Mouse (Mus musculus): Measurements from ENCODE around the gene Prkn. TPM values are rescaled to one million over a fixed set of nuclear protein-coding genes. Genes with fewer than 3 reads are reported as not detected.
A peak's percentile ranks its signal among the peaks of the same experiment; 100 is the strongest.

The Prkn gene
- polyA plus RNA-seq, 1 experiment from 2014 or later: 0.68 TPM

DNA sequence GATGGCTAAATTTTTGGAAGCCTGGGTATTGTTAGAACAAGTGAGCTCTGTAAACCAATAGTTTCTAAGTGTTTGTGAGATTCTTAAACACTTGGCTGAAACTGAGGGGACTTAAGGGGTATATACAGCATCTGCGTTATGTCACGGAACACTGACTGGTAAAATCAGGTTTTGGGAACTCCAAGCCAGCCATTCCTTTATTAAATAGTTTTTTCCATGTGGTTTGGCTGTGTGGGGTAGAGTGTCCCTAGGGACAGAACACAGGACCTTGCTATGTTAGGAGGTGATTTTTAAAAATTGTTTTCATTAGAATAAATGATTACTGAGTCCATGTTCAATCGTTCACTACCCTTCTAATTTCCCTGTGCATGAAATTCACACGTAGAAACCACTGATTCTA, 190.8 kb downstream of the Prkn start:
- H3K36me3 ChIP-seq: no peaks in the 10 kb centered on the region
- no peak overlapping the region for H3K4me3 ChIP-seq
- no peak for DNase-seq (ENCODE audit: low spot score)
- no peaks in the 10 kb centered on the region for H3K9me3 ChIP-seq (replicated peaks)
- 0 out of 2 replicates have a peak, but pooled peaks cover 2% of the 10 kb centered on the region for H3K4me1 ChIP-seq
- H3K27me3 ChIP-seq (ENCODE audit: low read depth, poor library complexity, severe bottlenecking): no peaks in the 10 kb centered on the region
- H3K27ac ChIP-seq (replicated peaks): no peak overlapping the region
- WGBS: 92% methylated on average over 4 of the region's 4 CpGs

DNA sequence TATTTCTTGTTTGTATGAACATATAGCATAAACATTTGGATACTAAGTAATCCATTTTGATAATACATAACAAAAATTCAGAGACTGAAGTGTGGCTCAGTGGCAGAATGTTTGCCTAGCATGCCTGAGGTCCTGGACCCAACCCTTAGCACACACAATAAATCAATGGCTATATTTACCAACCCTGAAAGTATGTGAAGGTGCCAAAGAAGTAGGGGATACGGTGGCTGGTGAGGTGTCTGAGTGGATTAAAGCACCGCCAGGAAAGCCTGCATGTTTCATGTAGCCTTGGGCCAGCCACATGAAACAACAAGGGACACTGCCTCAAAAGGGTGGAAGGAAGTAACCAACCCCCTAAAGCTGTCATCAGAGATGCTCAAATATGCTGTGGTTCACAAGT, 192.2 kb downstream of the Prkn start:
- WGBS: 84% methylated on average over 2 of the region's 2 CpGs
- H3K9me3 ChIP-seq (replicated peaks): no peaks in the 10 kb centered on the region

DNA sequence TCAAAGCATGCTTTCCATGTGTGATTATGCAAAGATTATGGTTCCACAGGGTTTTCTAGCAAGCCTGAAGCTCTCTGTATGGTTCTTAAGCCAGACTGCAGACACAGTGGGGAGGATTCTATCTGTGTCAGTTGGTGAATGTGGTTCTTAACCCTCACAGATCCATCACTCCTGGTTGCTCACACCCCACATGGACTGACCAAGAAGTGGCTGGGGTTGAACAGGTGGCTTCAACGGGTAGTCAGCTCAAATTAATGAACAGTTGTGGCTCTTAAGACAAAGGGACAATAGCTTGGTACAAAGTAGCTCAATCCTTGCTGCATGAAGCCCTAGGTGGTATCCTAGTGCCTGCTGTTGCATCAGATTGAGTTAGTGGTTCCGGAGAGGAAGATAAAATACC, 193.4 kb downstream of the Prkn start:
- Histone ChIP-seq H3K36me3 (no peaks in the 10 kb centered on the region), H3K27ac (replicated peaks) (no peak overlapping the region), H3K4me1 (0 out of 2 replicates have a peak, but pooled peaks cover 2% of the 10 kb centered on the region), H3K27me3 (ENCODE audit: low read depth, poor library complexity, severe bottlenecking) (no peaks in the 10 kb centered on the region), H3K4me3 (no peak overlapping the region), H3K9me3 (replicated peaks) (no peaks in the 10 kb centered on the region)
- DNase-seq (ENCODE audit: low spot score): no peak
- WGBS: 56% methylated on average over 2 of the region's 2 CpGs

More for the DNA sequence above, 192.2 kb downstream of the Prkn start:
- Histone ChIP-seq H3K27me3 (ENCODE audit: low read depth, poor library complexity, severe bottlenecking) (no peaks in the 10 kb centered on the region), H3K4me1 (0 out of 2 replicates have a peak, but pooled peaks cover 2% of the 10 kb centered on the region), H3K36me3 (no peaks in the 10 kb centered on the region), H3K27ac (replicated peaks) (no peak overlapping the region), H3K4me3 (no peak overlapping the region)
- no peak for DNase-seq (ENCODE audit: low spot score)

DNA sequence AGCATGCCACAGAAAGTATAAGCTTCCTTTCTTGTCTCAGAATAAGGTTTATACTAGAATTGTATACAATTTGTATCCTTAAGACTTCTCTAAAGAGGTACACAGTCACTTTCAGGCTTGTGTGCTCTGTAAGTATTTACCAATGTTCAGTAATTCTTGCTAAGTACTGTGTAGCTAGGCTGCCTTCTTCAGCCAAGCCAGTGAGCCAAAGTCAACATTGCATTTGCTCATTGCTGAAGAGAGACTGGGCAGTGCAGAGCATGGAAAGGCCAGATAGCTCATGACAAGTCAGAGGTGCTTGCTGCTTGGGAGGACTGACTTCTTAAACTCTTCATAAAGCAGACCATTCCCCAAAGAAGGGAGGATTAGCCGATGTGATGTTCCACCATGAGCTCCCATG, 198.1 kb downstream of the Prkn start:
- Histone ChIP-seq H3K27me3 (ENCODE audit: low read depth, poor library complexity, severe bottlenecking) (no peaks in the 10 kb centered on the region), H3K9me3 (replicated peaks) (no peaks in the 10 kb centered on the region), H3K36me3 (no peaks in the 10 kb centered on the region), H3K4me1 (0 out of 2 replicates have a peak, but pooled peaks cover 2% of the 10 kb centered on the region), H3K4me3 (no peak overlapping the region), H3K27ac (replicated peaks) (no peak overlapping the region)
- WGBS: 92% methylated on average over 1 of the region's 1 CpGs
- no peak for DNase-seq (ENCODE audit: low spot score)

DNA sequence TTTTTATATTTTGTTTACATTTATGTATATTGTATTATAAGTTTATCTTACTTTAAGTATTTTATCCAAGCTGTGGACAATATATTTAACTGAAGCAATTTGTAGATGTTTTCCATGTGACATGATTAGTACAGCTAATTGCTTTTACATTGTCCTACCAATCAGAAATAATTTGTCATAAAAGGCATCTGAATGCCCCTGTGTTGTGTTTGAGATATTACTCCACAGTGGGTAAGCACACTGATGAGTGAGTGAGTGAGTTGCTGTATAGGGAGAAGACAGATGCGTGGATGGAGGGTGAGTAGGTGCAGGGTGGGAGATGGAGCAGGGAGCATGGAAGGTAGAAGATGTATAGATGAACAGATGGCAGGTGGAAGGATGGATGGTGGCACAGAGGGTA, 218.8 kb downstream of the Prkn start:
- Histone ChIP-seq H3K27ac (replicated peaks) (no peak overlapping the region), H3K9me3 (replicated peaks) (no peaks in the 10 kb centered on the region), H3K4me3 (no peak overlapping the region), H3K4me1 (peaks cover 5% of the 10 kb centered on the region), H3K27me3 (ENCODE audit: low read depth, poor library complexity, severe bottlenecking) (no peaks in the 10 kb centered on the region), H3K36me3 (no peaks in the 10 kb centered on the region)
- 93% methylated on average over 1 of the region's 1 CpGs for WGBS
- DNase-seq (ENCODE audit: low spot score): no peak

DNA sequence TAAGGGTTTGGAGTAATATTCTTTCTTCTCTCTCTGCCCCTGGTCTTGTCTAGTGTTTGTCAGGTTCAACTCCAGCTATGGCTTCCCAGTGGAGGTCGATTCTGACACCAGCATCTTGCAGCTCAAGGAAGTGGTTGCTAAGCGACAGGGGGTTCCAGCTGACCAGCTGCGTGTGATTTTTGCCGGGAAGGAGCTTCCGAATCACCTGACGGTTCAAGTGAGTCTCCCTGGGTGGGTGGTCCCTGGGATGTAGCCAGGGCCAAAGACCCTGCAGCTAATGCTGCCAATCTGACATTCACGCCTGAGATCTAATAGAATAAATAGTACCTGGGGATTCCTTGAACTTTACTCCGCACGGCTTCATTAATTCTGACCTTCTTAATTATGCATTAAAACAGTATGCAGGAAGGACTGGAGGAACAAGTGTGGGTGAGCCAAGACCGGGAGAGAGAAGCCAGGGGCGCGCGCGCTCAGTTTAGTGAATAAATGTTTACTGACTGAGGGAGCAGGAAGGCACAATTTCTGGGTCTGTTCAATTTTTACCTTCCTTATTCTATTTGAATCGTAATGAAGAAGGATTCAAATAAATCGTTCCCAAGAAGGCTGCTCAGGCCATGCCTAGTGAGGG, 227.0 kb downstream of the Prkn start:
- Histone ChIP-seq H3K27me3 (ENCODE audit: low read depth, poor library complexity, severe bottlenecking) (no peaks in the 10 kb centered on the region), H3K36me3 (no peaks in the 10 kb centered on the region), H3K4me1 (peaks cover 26% of the 10 kb centered on the region), H3K4me3 (peak overlapping the region; percentile 46), H3K9me3 (replicated peaks) (no peaks in the 10 kb centered on the region), H3K27ac (replicated peaks) (peak overlapping the region; percentile 89)
- peak; percentile 59 for DNase-seq (ENCODE audit: low spot score)
- 2% methylated on average over 16 of the region's 16 CpGs for WGBS

DNA sequence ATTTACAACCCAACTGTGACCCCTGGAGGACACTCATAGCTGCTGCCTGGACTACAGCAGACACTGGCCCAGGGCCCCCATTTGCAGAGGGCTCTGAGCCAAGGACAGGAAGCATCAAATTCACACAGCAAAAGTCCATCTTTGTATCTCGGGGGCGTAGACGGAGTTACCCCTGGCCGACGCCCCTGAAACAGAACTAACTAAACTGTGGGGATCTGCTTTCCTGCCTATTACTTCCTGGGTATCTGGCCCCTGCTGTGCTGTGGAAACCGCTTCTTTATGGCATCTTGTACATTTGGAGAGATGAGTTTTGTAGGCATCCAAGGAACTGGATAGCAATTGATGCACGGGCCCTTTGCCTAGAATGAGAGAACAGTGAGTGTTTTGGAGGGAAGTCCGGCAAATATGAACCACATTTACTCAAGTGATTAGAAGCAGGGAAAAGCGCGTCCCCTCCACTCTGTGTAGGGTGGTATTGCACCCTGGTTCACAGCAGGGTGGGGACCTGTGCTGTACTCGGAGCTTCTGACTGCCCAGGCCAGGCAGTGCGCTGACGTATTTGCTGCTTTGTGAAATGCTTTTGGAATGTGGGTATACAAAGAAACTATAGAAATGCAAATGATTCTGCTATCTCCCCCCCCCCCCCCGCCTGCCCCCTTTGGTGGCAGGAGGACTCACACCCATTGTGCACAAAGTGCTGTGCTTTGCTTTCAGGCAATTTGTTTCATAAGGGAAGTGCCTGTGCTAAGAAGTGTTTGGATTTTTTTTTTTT, 227.7 kb downstream of the Prkn start:
- Histone ChIP-seq H3K4me1 (peaks cover 26% of the 10 kb centered on the region), H3K36me3 (no peaks in the 10 kb centered on the region), H3K27me3 (ENCODE audit: low read depth, poor library complexity, severe bottlenecking) (no peaks in the 10 kb centered on the region), H3K27ac (replicated peaks) (peak overlapping the region; percentile 89), H3K9me3 (replicated peaks) (no peaks in the 10 kb centered on the region), H3K4me3 (peak overlapping the region; percentile 46)
- peak; percentile 79 for DNase-seq (ENCODE audit: low spot score)
- 3% methylated on average over 14 of the region's 14 CpGs for WGBS

DNA sequence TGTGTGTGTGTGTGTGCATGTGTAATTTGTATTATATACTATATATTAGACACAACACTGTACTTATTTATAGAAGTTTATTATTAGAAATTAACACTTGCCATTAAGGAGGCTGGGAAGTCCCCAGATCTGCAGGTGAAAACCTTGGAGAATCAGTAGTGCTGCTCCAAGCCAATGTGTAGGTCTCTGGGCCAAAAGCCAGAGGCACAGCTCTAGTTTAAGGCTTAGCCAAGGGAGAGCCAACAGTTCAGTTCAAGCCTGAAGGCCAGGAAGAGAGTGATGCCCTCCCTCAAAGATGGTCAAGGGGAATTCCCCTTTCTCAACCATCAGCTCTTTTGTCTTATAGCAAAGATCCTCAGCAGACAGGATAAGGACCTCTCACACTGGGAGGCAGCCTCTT, 230.8 kb downstream of the Prkn start:
- Histone ChIP-seq H3K4me3 (no peak overlapping the region), H3K36me3 (no peaks in the 10 kb centered on the region), H3K27ac (replicated peaks) (no peak overlapping the region), H3K27me3 (ENCODE audit: low read depth, poor library complexity, severe bottlenecking) (peaks cover 21% of the 10 kb centered on the region), H3K9me3 (replicated peaks) (no peaks in the 10 kb centered on the region), H3K4me1 (peaks cover 44% of the 10 kb centered on the region)
- DNase-seq (ENCODE audit: low spot score): no peak

DNA sequence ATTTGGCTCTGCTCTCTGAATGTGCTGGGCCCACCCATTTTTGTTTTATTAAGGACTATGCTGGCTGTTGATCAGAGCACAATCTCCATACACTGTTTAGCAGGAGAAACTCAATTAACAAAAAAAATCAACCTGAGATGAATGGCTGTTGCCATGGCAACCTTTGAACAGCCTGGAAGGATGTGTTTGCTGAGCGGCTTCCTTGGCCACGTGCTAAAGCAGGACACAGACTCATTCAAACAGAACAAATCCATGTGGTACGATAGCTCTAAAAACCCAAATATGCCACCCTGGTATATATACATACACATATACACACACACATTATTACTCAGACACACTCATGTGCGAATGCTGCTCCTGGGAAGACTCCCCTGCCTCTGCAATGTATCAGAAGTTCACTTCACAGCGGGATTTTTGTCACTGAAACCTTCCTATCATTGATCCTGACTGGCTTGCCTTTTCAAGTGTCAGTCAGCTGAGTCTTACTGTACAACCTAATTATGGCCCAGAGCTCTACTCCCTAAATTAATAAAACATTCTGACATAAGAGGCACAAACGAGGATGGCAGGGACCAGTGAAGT, 236.2 kb downstream of the Prkn start:
- peak; percentile 52 for DNase-seq (ENCODE audit: low spot score)
- H3K27ac ChIP-seq (replicated peaks): 0 out of 2 replicates have a peak overlapping the region, but pooled peaks have one; percentile 5
- WGBS: 45% methylated on average over 6 of the region's 6 CpGs
- no peaks in the 10 kb centered on the region for H3K36me3 ChIP-seq
- no peak overlapping the region for H3K4me3 ChIP-seq
- H3K4me1 ChIP-seq: peaks cover 30% of the 10 kb centered on the region
- peaks cover 21% of the 10 kb centered on the region for H3K27me3 ChIP-seq (ENCODE audit: low read depth, poor library complexity, severe bottlenecking)
- H3K9me3 ChIP-seq (replicated peaks): no peaks in the 10 kb centered on the region

DNA sequence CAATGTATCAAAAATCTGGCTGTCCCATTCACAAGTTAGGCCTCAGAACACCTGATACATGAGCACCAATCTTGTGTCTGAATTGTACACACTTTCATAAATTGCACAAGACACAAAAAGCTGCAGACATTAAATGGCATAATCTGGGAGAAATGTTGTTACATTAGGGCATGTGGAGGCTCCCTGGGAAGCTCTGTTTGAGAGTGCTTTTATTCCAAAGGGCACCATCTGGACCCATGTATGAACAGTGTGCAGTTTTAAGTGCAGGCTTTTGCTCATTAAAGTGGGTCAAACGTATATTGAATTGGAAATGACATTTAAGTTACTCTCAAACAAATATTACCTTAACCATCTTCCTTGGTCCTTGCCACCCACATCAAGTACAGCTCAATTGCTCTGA, 246.3 kb downstream of the Prkn start:
- Histone ChIP-seq H3K4me3 (no peak overlapping the region), H3K9me3 (replicated peaks) (no peaks in the 10 kb centered on the region), H3K27ac (replicated peaks) (no peak overlapping the region), H3K36me3 (no peaks in the 10 kb centered on the region), H3K27me3 (ENCODE audit: low read depth, poor library complexity, severe bottlenecking) (no peaks in the 10 kb centered on the region), H3K4me1 (peaks cover 5% of the 10 kb centered on the region; the same call in 1 of the 2 replicates)
- 72% methylated on average over 1 of the region's 1 CpGs for WGBS
- no peak for DNase-seq (ENCODE audit: low spot score)

DNA sequence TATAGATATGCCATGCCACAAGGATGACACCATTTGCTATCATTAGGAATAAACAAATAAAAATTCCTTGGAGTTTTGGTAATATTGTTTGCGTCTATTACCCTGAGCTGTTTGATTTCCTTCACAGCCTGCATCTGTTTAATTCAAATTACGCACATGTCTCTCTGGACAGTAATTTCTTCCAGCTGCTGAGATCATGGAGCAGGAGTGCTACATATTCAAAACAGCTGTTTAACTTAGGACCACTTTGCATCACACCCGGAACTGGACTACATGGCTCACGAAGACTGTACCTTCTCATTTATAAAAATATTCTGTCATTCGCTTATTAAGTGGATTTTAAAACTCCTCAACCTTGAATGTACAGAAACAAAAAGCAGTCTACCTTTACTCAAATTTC, 246.9 kb downstream of the Prkn start:
- Histone ChIP-seq H3K36me3 (no peaks in the 10 kb centered on the region), H3K4me3 (no peak overlapping the region), H3K9me3 (replicated peaks) (no peaks in the 10 kb centered on the region), H3K27ac (replicated peaks) (no peak overlapping the region), H3K27me3 (ENCODE audit: low read depth, poor library complexity, severe bottlenecking) (no peaks in the 10 kb centered on the region), H3K4me1 (peaks cover 5% of the 10 kb centered on the region; the same call in 1 of the 2 replicates)
- no peak for DNase-seq (ENCODE audit: low spot score)
- 82% methylated on average over 5 of the region's 5 CpGs for WGBS

DNA sequence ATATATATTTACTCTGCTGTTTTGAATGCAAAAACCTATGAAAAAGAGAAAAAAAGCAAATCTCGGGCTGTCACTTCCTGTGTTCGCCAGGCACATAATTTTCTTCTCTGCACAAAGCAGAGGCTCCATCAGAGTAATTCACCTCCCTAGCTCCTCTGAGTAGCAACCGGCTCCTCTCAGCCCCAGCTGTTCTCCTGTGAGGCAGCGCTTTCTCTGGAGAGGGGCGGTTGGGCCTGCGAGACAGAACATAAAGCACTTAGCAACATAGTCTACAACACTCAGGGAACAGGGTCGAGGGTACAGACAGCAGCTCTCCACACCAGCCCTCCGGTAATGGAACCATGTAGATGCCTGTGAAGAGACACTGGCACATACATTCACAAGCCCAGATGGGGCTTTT, 247.6 kb downstream of the Prkn start:
- DNase-seq (ENCODE audit: low spot score): no peak
- Histone ChIP-seq H3K9me3 (replicated peaks) (no peaks in the 10 kb centered on the region), H3K27me3 (ENCODE audit: low read depth, poor library complexity, severe bottlenecking) (no peaks in the 10 kb centered on the region), H3K27ac (replicated peaks) (peak overlapping the region; percentile 33; the same call in 1 of the 2 replicates), H3K4me3 (no peak overlapping the region), H3K4me1 (peaks cover 8% of the 10 kb centered on the region), H3K36me3 (no peaks in the 10 kb centered on the region)
- WGBS: 60% methylated on average over 8 of the region's 8 CpGs

DNA sequence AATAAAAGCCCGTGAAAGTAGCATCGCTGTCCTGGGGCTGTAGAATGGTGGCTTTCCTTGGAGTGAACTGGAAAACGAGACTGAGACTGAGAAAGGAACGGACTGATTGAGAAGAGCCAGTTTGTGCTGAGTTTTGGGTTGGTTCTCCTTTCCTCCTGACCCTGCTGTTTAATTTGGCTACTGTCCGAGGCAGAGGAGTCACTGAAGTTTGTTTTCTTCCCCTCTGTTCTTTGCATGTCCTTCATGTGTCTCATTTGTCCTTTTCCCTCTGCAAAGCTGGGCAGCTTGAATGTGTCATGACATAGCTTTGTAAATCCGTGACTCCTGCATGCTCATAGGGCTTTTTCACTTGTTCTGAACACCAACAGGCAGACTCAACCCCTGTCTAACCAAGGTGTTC, 249.2 kb downstream of the Prkn start:
- no peak overlapping the region for H3K4me3 ChIP-seq
- no peaks in the 10 kb centered on the region for H3K9me3 ChIP-seq (replicated peaks)
- H3K27ac ChIP-seq (replicated peaks): no peak overlapping the region
- no peaks in the 10 kb centered on the region for H3K36me3 ChIP-seq
- no peaks in the 10 kb centered on the region for H3K27me3 ChIP-seq (ENCODE audit: low read depth, poor library complexity, severe bottlenecking)
- peaks cover 14% of the 10 kb centered on the region for H3K4me1 ChIP-seq
- WGBS: 84% methylated on average over 6 of the region's 6 CpGs
- DNase-seq (ENCODE audit: low spot score): no peak

Measured in midbrain, embryonic 10.5 days (tissue).